Mouse (Mus musculus): ENCODE results near the gene Pde6d. TPM values are rescaled to one million over a fixed set of nuclear protein-coding genes. Genes with fewer than 3 reads are reported as not detected.

Gene Pde6d
- polyA plus RNA-seq, 1 experiment from 2014 or later, result 48.1 TPM

GRCm38 (mm10) chr1:86612081-86612480 is 29.7 kb upstream of the Pde6d start:
- peaks cover 4% of the 10 kb centered on the region; the same call in 1 of the 2 replicates for H3K36me3 ChIP-seq (ENCODE audit: control insufficient read depth, insufficient read depth, low read length)
- no peak for ATAC-seq (replicated peaks; ENCODE audit: low FRiP score)
- H3K9me3 ChIP-seq (ENCODE audit: control insufficient read depth, low read length), result no peaks in the 10 kb centered on the region
- DNase-seq (ENCODE audit: low spot score), result no peak
- H3K27ac ChIP-seq (ENCODE audit: low read depth, low read length), result no peak overlapping the region
- no peak overlapping the region for H3K4me3 ChIP-seq (ENCODE audit: low read depth, low read length)
- no peak overlapping the region for H3K4me2 ChIP-seq
- 52% methylated on average over 1 of the region's 1 CpGs for whole genome bisulfite sequencing
- H3K9ac ChIP-seq (ENCODE audit: low read depth, low read length), result no peak overlapping the region
- H3K4me1 ChIP-seq (replicated peaks; ENCODE audit: control insufficient read depth, insufficient read depth, low read length), result no peaks in the 10 kb centered on the region
- no peaks in the 10 kb centered on the region for H3K27me3 ChIP-seq (replicated peaks; ENCODE audit: control insufficient read depth, insufficient read depth, low read length)

GRCm38 (mm10) chr1:86610954-86611353 is 28.5 kb upstream of the Pde6d start:
- Histone ChIP-seq H3K27ac (ENCODE audit: low read depth, low read length) (no peak overlapping the region), H3K4me2 (no peak overlapping the region), H3K9me3 (ENCODE audit: control insufficient read depth, low read length) (no peaks in the 10 kb centered on the region), H3K36me3 (ENCODE audit: control insufficient read depth, insufficient read depth, low read length) (peaks cover 4% of the 10 kb centered on the region; the same call in 1 of the 2 replicates), H3K4me3 (ENCODE audit: low read depth, low read length) (no peak overlapping the region), H3K4me1 (replicated peaks; ENCODE audit: control insufficient read depth, insufficient read depth, low read length) (no peaks in the 10 kb centered on the region), H3K27me3 (replicated peaks; ENCODE audit: control insufficient read depth, insufficient read depth, low read length) (no peaks in the 10 kb centered on the region), H3K9ac (ENCODE audit: low read depth, low read length) (no peak overlapping the region)
- DNase-seq (ENCODE audit: low spot score) (no peak), ATAC-seq (replicated peaks; ENCODE audit: low FRiP score) (peak; percentile 58)
- 66% methylated on average over 1 of the region's 1 CpGs for WGBS

- Histone ChIP-seq H3K27ac (ENCODE audit: low read depth, low read length) (no peak overlapping the region), H3K9me3 (ENCODE audit: control insufficient read depth, low read length) (no peaks in the 10 kb centered on the region), H3K4me2 (no peak overlapping the region), H3K36me3 (ENCODE audit: control insufficient read depth, insufficient read depth, low read length) (peaks cover 24% of the 10 kb centered on the region; the same call in 1 of the 2 replicates), H3K4me1 (replicated peaks; ENCODE audit: control insufficient read depth, insufficient read depth, low read length) (no peaks in the 10 kb centered on the region), H3K27me3 (replicated peaks; ENCODE audit: control insufficient read depth, insufficient read depth, low read length) (no peaks in the 10 kb centered on the region), H3K4me3 (ENCODE audit: low read depth, low read length) (no peak overlapping the region), H3K9ac (ENCODE audit: low read depth, low read length) (no peak overlapping the region)
- DNase-seq (ENCODE audit: low spot score) (no peak), ATAC-seq (replicated peaks; ENCODE audit: low FRiP score) (no peak)
- WGBS, result 90% methylated on average over 2 of the region's 2 CpGs
These were observed 17.7 kb upstream of the Pde6d start for GRCm38 (mm10) chr1:86600117-86600516.

GRCm38 (mm10) chr1:86598516-86598915 is 16.1 kb upstream of the Pde6d start:
- WGBS, result 74% methylated on average over 3 of the region's 3 CpGs
- DNase-seq (ENCODE audit: low spot score) (no peak), ATAC-seq (replicated peaks; ENCODE audit: low FRiP score) (no peak)
- Histone ChIP-seq H3K4me3 (ENCODE audit: low read depth, low read length) (no peak overlapping the region), H3K27ac (ENCODE audit: low read depth, low read length) (no peak overlapping the region), H3K4me2 (no peak overlapping the region), H3K36me3 (ENCODE audit: control insufficient read depth, insufficient read depth, low read length) (peaks cover 19% of the 10 kb centered on the region; the same call in 1 of the 2 replicates), H3K9ac (ENCODE audit: low read depth, low read length) (no peak overlapping the region), H3K9me3 (ENCODE audit: control insufficient read depth, low read length) (no peaks in the 10 kb centered on the region), H3K27me3 (replicated peaks; ENCODE audit: control insufficient read depth, insufficient read depth, low read length) (no peaks in the 10 kb centered on the region), H3K4me1 (replicated peaks; ENCODE audit: control insufficient read depth, insufficient read depth, low read length) (no peaks in the 10 kb centered on the region)

- ATAC-seq (replicated peaks; ENCODE audit: low FRiP score) (no peak), DNase-seq (ENCODE audit: low spot score) (no peak)
- Histone ChIP-seq H3K9me3 (ENCODE audit: control insufficient read depth, low read length) (no peaks in the 10 kb centered on the region), H3K27ac (ENCODE audit: low read depth, low read length) (no peak overlapping the region), H3K9ac (ENCODE audit: low read depth, low read length) (no peak overlapping the region), H3K4me1 (replicated peaks; ENCODE audit: control insufficient read depth, insufficient read depth, low read length) (no peaks in the 10 kb centered on the region), H3K4me3 (ENCODE audit: low read depth, low read length) (no peak overlapping the region), H3K36me3 (ENCODE audit: control insufficient read depth, insufficient read depth, low read length) (peaks cover 20% of the 10 kb centered on the region; the same call in 1 of the 2 replicates), H3K4me2 (no peak overlapping the region), H3K27me3 (replicated peaks; ENCODE audit: control insufficient read depth, insufficient read depth, low read length) (no peaks in the 10 kb centered on the region)
- 96% methylated on average over 6 of the region's 6 CpGs for whole genome bisulfite sequencing
These were observed 14.1 kb upstream of the Pde6d start for GRCm38 (mm10) chr1:86596512-86596911.

- H3K4me2 ChIP-seq, result no peak overlapping the region
- ATAC-seq (replicated peaks; ENCODE audit: low FRiP score), result no peak
- no peaks in the 10 kb centered on the region for H3K4me1 ChIP-seq (replicated peaks; ENCODE audit: control insufficient read depth, insufficient read depth, low read length)
- no peaks in the 10 kb centered on the region for H3K9me3 ChIP-seq (ENCODE audit: control insufficient read depth, low read length)
- no peaks in the 10 kb centered on the region for H3K27me3 ChIP-seq (replicated peaks; ENCODE audit: control insufficient read depth, insufficient read depth, low read length)
- 81% methylated on average over 6 of the region's 6 CpGs for WGBS
- H3K4me3 ChIP-seq (ENCODE audit: low read depth, low read length), result no peak overlapping the region
- DNase-seq (ENCODE audit: low spot score), result no peak
- peaks cover 12% of the 10 kb centered on the region; the same call in 1 of the 2 replicates for H3K36me3 ChIP-seq (ENCODE audit: control insufficient read depth, insufficient read depth, low read length)
- no peak overlapping the region for H3K27ac ChIP-seq (ENCODE audit: low read depth, low read length)
- H3K9ac ChIP-seq (ENCODE audit: low read depth, low read length), result no peak overlapping the region
These were observed 12.9 kb upstream of the Pde6d start for GRCm38 (mm10) chr1:86595315-86595714.

- peaks cover 12% of the 10 kb centered on the region; the same call in 1 of the 2 replicates for H3K36me3 ChIP-seq (ENCODE audit: control insufficient read depth, insufficient read depth, low read length)
- no peak overlapping the region for H3K4me3 ChIP-seq (ENCODE audit: low read depth, low read length)
These were observed 12.1 kb upstream of the Pde6d start for GRCm38 (mm10) chr1:86594539-86594938.

GRCm38 (mm10) chr1:86586992-86587391 is 4.6 kb upstream of the Pde6d start:
- DNase-seq (ENCODE audit: low spot score) (peak; percentile 83), ATAC-seq (replicated peaks; ENCODE audit: low FRiP score) (no peak)
- Histone ChIP-seq H3K4me3 (ENCODE audit: low read depth, low read length) (peak overlapping the region; percentile 83), H3K36me3 (ENCODE audit: control insufficient read depth, insufficient read depth, low read length) (0 out of 2 replicates have a peak, but pooled peaks cover 2% of the 10 kb centered on the region), H3K9me3 (ENCODE audit: control insufficient read depth, low read length) (no peaks in the 10 kb centered on the region), H3K4me2 (peak overlapping the region; percentile 81), H3K4me1 (replicated peaks; ENCODE audit: control insufficient read depth, insufficient read depth, low read length) (0 out of 2 replicates have a peak, but pooled peaks cover 10% of the 10 kb centered on the region), H3K9ac (ENCODE audit: low read depth, low read length) (peak overlapping the region; percentile 76), H3K27ac (ENCODE audit: low read depth, low read length) (no peak overlapping the region), H3K27me3 (replicated peaks; ENCODE audit: control insufficient read depth, insufficient read depth, low read length) (no peaks in the 10 kb centered on the region)
- under 1% methylated on average over 26 of the region's 26 CpGs for WGBS

More at GRCm38 (mm10) chr1:86594539-86594938, 12.1 kb upstream of the Pde6d start:
- 90% methylated on average over 7 of the region's 7 CpGs for WGBS
- Histone ChIP-seq H3K27me3 (replicated peaks; ENCODE audit: control insufficient read depth, insufficient read depth, low read length) (no peaks in the 10 kb centered on the region), H3K4me1 (replicated peaks; ENCODE audit: control insufficient read depth, insufficient read depth, low read length) (no peaks in the 10 kb centered on the region), H3K27ac (ENCODE audit: low read depth, low read length) (no peak overlapping the region), H3K4me2 (no peak overlapping the region), H3K9ac (ENCODE audit: low read depth, low read length) (no peak overlapping the region), H3K9me3 (ENCODE audit: control insufficient read depth, low read length) (no peaks in the 10 kb centered on the region)
- ATAC-seq (replicated peaks; ENCODE audit: low FRiP score) (no peak), DNase-seq (ENCODE audit: low spot score) (no peak)

- Histone ChIP-seq H3K9ac (ENCODE audit: low read depth, low read length) (0 out of 2 replicates have a peak overlapping the region, but pooled peaks have one; percentile 89), H3K4me1 (replicated peaks; ENCODE audit: control insufficient read depth, insufficient read depth, low read length) (peaks cover 16% of the 10 kb centered on the region), H3K27ac (ENCODE audit: low read depth, low read length) (no peak overlapping the region), H3K4me2 (peak overlapping the region; percentile 85), H3K27me3 (replicated peaks; ENCODE audit: control insufficient read depth, insufficient read depth, low read length) (no peaks in the 10 kb centered on the region), H3K36me3 (ENCODE audit: control insufficient read depth, insufficient read depth, low read length) (no peaks in the 10 kb centered on the region), H3K4me3 (ENCODE audit: low read depth, low read length) (peak overlapping the region; percentile 83), H3K9me3 (ENCODE audit: control insufficient read depth, low read length) (no peaks in the 10 kb centered on the region)
- no peak for ATAC-seq (replicated peaks; ENCODE audit: low FRiP score)
- no peak for DNase-seq (ENCODE audit: low spot score)
- 55% methylated on average over 2 of the region's 2 CpGs for WGBS
These were observed 1.3 kb upstream of the Pde6d start for GRCm38 (mm10) chr1:86583709-86584108.
